Mouse (Mus musculus): ENCODE data around the gene Prdm10. TPM values are rescaled to one million over a fixed set of nuclear protein-coding genes. Genes with fewer than 3 reads are reported as not detected.

Prdm10 gene
- polyA plus RNA-seq, 1 experiment from 2014 or later = 1.2 TPM

GRCm38 (mm10) chr9:31400441-31400840, 120.1 kb downstream of the Prdm10 start:
- Histone ChIP-seq H3K4me1 (replicated peaks; ENCODE audit: control insufficient read depth, insufficient read depth, low read length) (no peaks in the 10 kb centered on the region), H3K27ac (ENCODE audit: low read depth, low read length) (no peak overlapping the region), H3K27me3 (replicated peaks; ENCODE audit: control insufficient read depth, insufficient read depth, low read length) (no peaks in the 10 kb centered on the region), H3K4me2 (replicated peaks; ENCODE audit: low read depth) (no peak overlapping the region), H3K4me3 (ENCODE audit: low read depth, low read length) (no peak overlapping the region), H3K9me3 (ENCODE audit: control insufficient read depth) (no peaks in the 10 kb centered on the region), H3K36me3 (ENCODE audit: control insufficient read depth, insufficient read depth) (peaks cover 81% of the 10 kb centered on the region), H3K9ac (ENCODE audit: low read depth, low read length) (no peak overlapping the region)
- peak; percentile 87 for TF ChIP-seq CTCF (IDR thresholded peaks at IDR 0.05; ENCODE audit: low read depth)
- ATAC-seq = no peak
- WGBS = 49% methylated on average over 4 of the region's 4 CpGs

- ATAC-seq = no peak
- 76% methylated on average over 2 of the region's 2 CpGs for WGBS
- Histone ChIP-seq H3K27me3 (replicated peaks; ENCODE audit: control insufficient read depth, insufficient read depth, low read length) (no peaks in the 10 kb centered on the region), H3K36me3 (ENCODE audit: control insufficient read depth, insufficient read depth) (peaks cover 69% of the 10 kb centered on the region), H3K4me3 (ENCODE audit: low read depth, low read length) (no peak overlapping the region), H3K4me1 (replicated peaks; ENCODE audit: control insufficient read depth, insufficient read depth, low read length) (no peaks in the 10 kb centered on the region), H3K9ac (ENCODE audit: low read depth, low read length) (no peak overlapping the region), H3K9me3 (ENCODE audit: control insufficient read depth) (no peaks in the 10 kb centered on the region), H3K27ac (ENCODE audit: low read depth, low read length) (no peak overlapping the region), H3K4me2 (replicated peaks; ENCODE audit: low read depth) (no peak overlapping the region)
- TF ChIP-seq CTCF (IDR thresholded peaks at IDR 0.05; ENCODE audit: low read depth) = peak; percentile 28
Observed at GRCm38 (mm10) chr9:31404311-31404710, 124.0 kb downstream of the Prdm10 start.

DNA sequence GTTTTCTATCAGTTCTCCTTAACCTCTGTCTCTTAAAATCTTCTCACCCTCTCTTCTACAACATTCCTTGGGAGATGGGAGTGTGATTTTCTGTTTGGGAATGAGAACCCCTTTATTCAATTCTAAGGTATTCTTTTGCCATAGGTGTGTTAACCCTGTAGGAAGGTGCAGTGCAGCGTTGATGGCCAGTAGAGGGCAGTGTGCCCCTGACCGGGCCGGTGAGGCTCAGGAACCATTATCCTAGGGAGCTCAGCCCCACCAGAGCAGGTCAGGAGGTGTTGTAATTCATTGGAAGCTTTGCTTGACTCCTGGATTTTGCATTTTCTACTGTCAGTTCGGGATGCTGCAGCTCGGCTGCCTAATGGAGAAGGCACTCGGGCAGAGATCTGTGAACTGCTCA, 124.9 kb downstream of the Prdm10 start:
- Histone ChIP-seq H3K27ac (ENCODE audit: low read depth, low read length) (no peak overlapping the region), H3K4me1 (replicated peaks; ENCODE audit: control insufficient read depth, insufficient read depth, low read length) (no peaks in the 10 kb centered on the region), H3K36me3 (ENCODE audit: control insufficient read depth, insufficient read depth) (peaks cover 69% of the 10 kb centered on the region), H3K9me3 (ENCODE audit: control insufficient read depth) (no peaks in the 10 kb centered on the region), H3K4me3 (ENCODE audit: low read depth, low read length) (no peak overlapping the region), H3K27me3 (replicated peaks; ENCODE audit: control insufficient read depth, insufficient read depth, low read length) (no peaks in the 10 kb centered on the region), H3K4me2 (replicated peaks; ENCODE audit: low read depth) (no peak overlapping the region), H3K9ac (ENCODE audit: low read depth, low read length) (no peak overlapping the region)
- TF ChIP-seq CTCF (IDR thresholded peaks at IDR 0.05; ENCODE audit: low read depth) = peak; percentile 91
- 62% methylated on average over 6 of the region's 6 CpGs for WGBS
- peak; percentile 77 for ATAC-seq

- H3K9ac ChIP-seq (ENCODE audit: low read depth, low read length) = no peak overlapping the region
- no peak overlapping the region for H3K4me3 ChIP-seq (ENCODE audit: low read depth, low read length)
- H3K36me3 ChIP-seq (ENCODE audit: control insufficient read depth, insufficient read depth) = peaks cover 82% of the 10 kb centered on the region
- WGBS = 93% methylated on average over 4 of the region's 4 CpGs
- H3K27me3 ChIP-seq (replicated peaks; ENCODE audit: control insufficient read depth, insufficient read depth, low read length) = no peaks in the 10 kb centered on the region
- TF ChIP-seq CTCF (IDR thresholded peaks at IDR 0.05; ENCODE audit: low read depth) = no peak
- no peaks in the 10 kb centered on the region for H3K9me3 ChIP-seq (ENCODE audit: control insufficient read depth)
- H3K27ac ChIP-seq (ENCODE audit: low read depth, low read length) = no peak overlapping the region
- H3K4me2 ChIP-seq (replicated peaks; ENCODE audit: low read depth) = no peak overlapping the region
- ATAC-seq = no peak
- H3K4me1 ChIP-seq (replicated peaks; ENCODE audit: control insufficient read depth, insufficient read depth, low read length) = no peaks in the 10 kb centered on the region
Observed at GRCm38 (mm10) chr9:31412165-31412564, 131.8 kb downstream of the Prdm10 start.

GRCm38 (mm10) chr9:31418821-31419220, 138.5 kb downstream of the Prdm10 start:
- no peak for ATAC-seq
- no peak overlapping the region for H3K4me3 ChIP-seq (ENCODE audit: low read depth, low read length)
- WGBS = 100% methylated on average over 1 of the region's 1 CpGs
- no peak overlapping the region for H3K4me2 ChIP-seq (replicated peaks; ENCODE audit: low read depth)
- peaks cover 57% of the 10 kb centered on the region for H3K36me3 ChIP-seq (ENCODE audit: control insufficient read depth, insufficient read depth)
- no peaks in the 10 kb centered on the region for H3K4me1 ChIP-seq (replicated peaks; ENCODE audit: control insufficient read depth, insufficient read depth, low read length)
- no peak overlapping the region for H3K9ac ChIP-seq (ENCODE audit: low read depth, low read length)
- no peak for TF ChIP-seq CTCF (IDR thresholded peaks at IDR 0.05; ENCODE audit: low read depth)
- H3K27me3 ChIP-seq (replicated peaks; ENCODE audit: control insufficient read depth, insufficient read depth, low read length) = no peaks in the 10 kb centered on the region
- no peaks in the 10 kb centered on the region for H3K9me3 ChIP-seq (ENCODE audit: control insufficient read depth)
- H3K27ac ChIP-seq (ENCODE audit: low read depth, low read length) = no peak overlapping the region

DNA sequence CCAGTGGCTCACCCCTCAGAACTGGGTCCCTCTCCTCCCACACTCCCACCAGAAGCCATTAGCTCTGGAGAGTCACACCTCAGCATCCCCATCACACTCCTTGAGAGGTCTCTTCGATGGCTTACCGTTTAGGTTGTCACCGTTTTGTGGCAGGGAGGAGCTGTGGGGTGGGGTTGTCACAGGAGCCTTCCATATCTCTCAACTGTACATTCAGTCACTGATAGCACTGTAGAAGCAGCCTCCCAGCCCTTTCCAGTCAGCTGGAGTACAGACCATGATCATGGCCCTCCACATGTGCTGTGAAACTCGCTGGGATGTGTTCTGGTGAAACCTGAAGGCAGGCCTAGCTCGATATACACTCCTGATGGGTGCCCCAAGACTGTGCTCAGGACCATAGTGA, 141.8 kb downstream of the Prdm10 start:
- WGBS = 65% methylated on average over 5 of the region's 5 CpGs
- Histone ChIP-seq H3K4me2 (replicated peaks; ENCODE audit: low read depth) (no peak overlapping the region), H3K27me3 (replicated peaks; ENCODE audit: control insufficient read depth, insufficient read depth, low read length) (no peaks in the 10 kb centered on the region), H3K27ac (ENCODE audit: low read depth, low read length) (no peak overlapping the region), H3K4me3 (ENCODE audit: low read depth, low read length) (no peak overlapping the region), H3K9ac (ENCODE audit: low read depth, low read length) (no peak overlapping the region), H3K36me3 (ENCODE audit: control insufficient read depth, insufficient read depth) (peaks cover 51% of the 10 kb centered on the region), H3K4me1 (replicated peaks; ENCODE audit: control insufficient read depth, insufficient read depth, low read length) (no peaks in the 10 kb centered on the region), H3K9me3 (ENCODE audit: control insufficient read depth) (no peaks in the 10 kb centered on the region)
- ATAC-seq = no peak
- no peak for TF ChIP-seq CTCF (IDR thresholded peaks at IDR 0.05; ENCODE audit: low read depth)

- no peak for TF ChIP-seq CTCF (IDR thresholded peaks at IDR 0.05; ENCODE audit: low read depth)
- no peak for ATAC-seq
- Histone ChIP-seq H3K4me1 (replicated peaks; ENCODE audit: control insufficient read depth, insufficient read depth, low read length) (no peaks in the 10 kb centered on the region), H3K36me3 (ENCODE audit: control insufficient read depth, insufficient read depth) (peaks cover 32% of the 10 kb centered on the region), H3K27ac (ENCODE audit: low read depth, low read length) (no peak overlapping the region), H3K4me3 (ENCODE audit: low read depth, low read length) (no peak overlapping the region), H3K9me3 (ENCODE audit: control insufficient read depth) (no peaks in the 10 kb centered on the region), H3K27me3 (replicated peaks; ENCODE audit: control insufficient read depth, insufficient read depth, low read length) (no peaks in the 10 kb centered on the region), H3K4me2 (replicated peaks; ENCODE audit: low read depth) (no peak overlapping the region), H3K9ac (ENCODE audit: low read depth, low read length) (no peak overlapping the region)
- WGBS = 86% methylated on average over 7 of the region's 7 CpGs
Observed at GRCm38 (mm10) chr9:31428971-31429370, 148.6 kb downstream of the Prdm10 start.

Data from intestine, postnatal 0 days (tissue).